Mouse (Mus musculus): ENCODE measurements around the gene Zfp423. TPM values are rescaled to one million over a fixed set of nuclear protein-coding genes. Genes with fewer than 3 reads are reported as not detected.

Gene Zfp423
- polyA plus RNA-seq, 1 experiment from 2014 or later, result 33.4 TPM

GRCm38 (mm10) chr8:87832381-87833325 lies 126.7 kb downstream of the Zfp423 start:
- no peaks in the 10 kb centered on the region for H3K36me3 ChIP-seq
- H3K27ac ChIP-seq (replicated peaks), result peak overlapping the region; percentile 75
- no peak for ATAC-seq (ENCODE audit: low FRiP score, low read depth)
- no peaks in the 10 kb centered on the region for H3K9me3 ChIP-seq
- H3K4me3 ChIP-seq, result no peak overlapping the region
- peak overlapping the region; percentile 27; the same call in 1 of the 2 replicates for H3K4me2 ChIP-seq
- H3K27me3 ChIP-seq, result no peaks in the 10 kb centered on the region
- H3K4me1 ChIP-seq (replicated peaks), result peaks cover 76% of the 10 kb centered on the region
- WGBS, result 17% methylated on average over 23 of the region's 23 CpGs
- no peak overlapping the region for H3K9ac ChIP-seq

GRCm38 (mm10) chr8:87831567-87831966 lies 127.8 kb downstream of the Zfp423 start:
- no peak overlapping the region for H3K4me3 ChIP-seq
- peak overlapping the region; percentile 52 for H3K27ac ChIP-seq (replicated peaks)
- 13% methylated on average over 5 of the region's 5 CpGs for WGBS
- H3K4me2 ChIP-seq, result no peak overlapping the region
- peak; percentile 16; the same call in 1 of the 2 replicates for ATAC-seq (ENCODE audit: low FRiP score, low read depth)
- no peaks in the 10 kb centered on the region for H3K36me3 ChIP-seq
- H3K9ac ChIP-seq, result no peak overlapping the region
- H3K9me3 ChIP-seq, result no peaks in the 10 kb centered on the region
- peaks cover 65% of the 10 kb centered on the region for H3K4me1 ChIP-seq (replicated peaks)
- H3K27me3 ChIP-seq, result no peaks in the 10 kb centered on the region

- no peak overlapping the region for H3K4me2 ChIP-seq
- peaks cover 65% of the 10 kb centered on the region for H3K4me1 ChIP-seq (replicated peaks)
- peak overlapping the region; percentile 52 for H3K27ac ChIP-seq (replicated peaks)
- no peak overlapping the region for H3K4me3 ChIP-seq
- H3K9ac ChIP-seq, result no peak overlapping the region
- no peaks in the 10 kb centered on the region for H3K9me3 ChIP-seq
- H3K36me3 ChIP-seq, result no peaks in the 10 kb centered on the region
- H3K27me3 ChIP-seq, result no peaks in the 10 kb centered on the region
- 9% methylated on average over 9 of the region's 9 CpGs for WGBS
- no peak for ATAC-seq (ENCODE audit: low FRiP score, low read depth)
These were observed 128.3 kb downstream of the Zfp423 start for GRCm38 (mm10) chr8:87831116-87831515.

- Histone ChIP-seq H3K4me2 (no peak overlapping the region), H3K9me3 (no peaks in the 10 kb centered on the region), H3K4me3 (no peak overlapping the region), H3K27ac (replicated peaks) (no peak overlapping the region), H3K9ac (no peak overlapping the region), H3K27me3 (no peaks in the 10 kb centered on the region), H3K4me1 (replicated peaks) (peaks cover 57% of the 10 kb centered on the region), H3K36me3 (no peaks in the 10 kb centered on the region)
- ATAC-seq (ENCODE audit: low FRiP score, low read depth), result no peak
- WGBS, result 19% methylated on average over 6 of the region's 6 CpGs
These were observed 129.2 kb downstream of the Zfp423 start for GRCm38 (mm10) chr8:87830200-87830599.

GRCm38 (mm10) chr8:87826013-87826660 lies 133.3 kb downstream of the Zfp423 start:
- Histone ChIP-seq H3K27ac (replicated peaks) (no peak overlapping the region), H3K9ac (no peak overlapping the region), H3K27me3 (no peaks in the 10 kb centered on the region), H3K4me2 (no peak overlapping the region), H3K9me3 (no peaks in the 10 kb centered on the region), H3K4me3 (no peak overlapping the region), H3K4me1 (replicated peaks) (peaks cover 38% of the 10 kb centered on the region), H3K36me3 (no peaks in the 10 kb centered on the region)
- 70% methylated on average over 9 of the region's 9 CpGs for WGBS
- no peak for ATAC-seq (ENCODE audit: low FRiP score, low read depth)

- Histone ChIP-seq H3K4me2 (no peak overlapping the region), H3K4me3 (no peak overlapping the region), H3K27me3 (no peaks in the 10 kb centered on the region), H3K9ac (no peak overlapping the region), H3K4me1 (replicated peaks) (peaks cover 28% of the 10 kb centered on the region), H3K9me3 (no peaks in the 10 kb centered on the region), H3K36me3 (no peaks in the 10 kb centered on the region), H3K27ac (replicated peaks) (no peak overlapping the region; the same call in 1 of the 2 replicates)
- 8% methylated on average over 7 of the region's 7 CpGs for WGBS
- ATAC-seq (ENCODE audit: low FRiP score, low read depth), result no peak
These were observed 136.2 kb downstream of the Zfp423 start for GRCm38 (mm10) chr8:87823172-87823571.

GRCm38 (mm10) chr8:87822690-87823089 lies 136.7 kb downstream of the Zfp423 start:
- Histone ChIP-seq H3K27ac (replicated peaks) (no peak overlapping the region; the same call in 1 of the 2 replicates), H3K4me1 (replicated peaks) (peaks cover 28% of the 10 kb centered on the region), H3K9me3 (no peaks in the 10 kb centered on the region), H3K4me2 (no peak overlapping the region), H3K36me3 (no peaks in the 10 kb centered on the region), H3K4me3 (no peak overlapping the region), H3K9ac (no peak overlapping the region), H3K27me3 (no peaks in the 10 kb centered on the region)
- 17% methylated on average over 12 of the region's 12 CpGs for WGBS
- ATAC-seq (ENCODE audit: low FRiP score, low read depth), result no peak

GRCm38 (mm10) chr8:87822175-87822574 lies 137.2 kb downstream of the Zfp423 start:
- Histone ChIP-seq H3K4me1 (replicated peaks) (peaks cover 28% of the 10 kb centered on the region), H3K9me3 (no peaks in the 10 kb centered on the region), H3K9ac (no peak overlapping the region), H3K27me3 (no peaks in the 10 kb centered on the region), H3K4me3 (no peak overlapping the region), H3K27ac (replicated peaks) (0 out of 2 replicates have a peak overlapping the region, but pooled peaks have one; percentile 30), H3K4me2 (no peak overlapping the region), H3K36me3 (no peaks in the 10 kb centered on the region)
- ATAC-seq (ENCODE audit: low FRiP score, low read depth), result no peak
- WGBS, result 42% methylated on average over 11 of the region's 11 CpGs

GRCm38 (mm10) chr8:87821655-87822054 lies 137.7 kb downstream of the Zfp423 start:
- Histone ChIP-seq H3K27me3 (no peaks in the 10 kb centered on the region), H3K4me3 (no peak overlapping the region), H3K9ac (no peak overlapping the region), H3K27ac (replicated peaks) (0 out of 2 replicates have a peak overlapping the region, but pooled peaks have one; percentile 30), H3K36me3 (no peaks in the 10 kb centered on the region), H3K9me3 (no peaks in the 10 kb centered on the region), H3K4me2 (no peak overlapping the region), H3K4me1 (replicated peaks) (peaks cover 28% of the 10 kb centered on the region)
- peak; percentile 25; the same call in 1 of the 2 replicates for ATAC-seq (ENCODE audit: low FRiP score, low read depth)
- 63% methylated on average over 2 of the region's 2 CpGs for WGBS

GRCm38 (mm10) chr8:87819263-87819662 lies 140.1 kb downstream of the Zfp423 start:
- peaks cover 28% of the 10 kb centered on the region for H3K4me1 ChIP-seq (replicated peaks)
- H3K27ac ChIP-seq (replicated peaks), result no peak overlapping the region
- no peaks in the 10 kb centered on the region for H3K36me3 ChIP-seq
- H3K27me3 ChIP-seq, result no peaks in the 10 kb centered on the region
- no peak overlapping the region for H3K4me2 ChIP-seq
- ATAC-seq (ENCODE audit: low FRiP score, low read depth), result no peak
- no peaks in the 10 kb centered on the region for H3K9me3 ChIP-seq
- 87% methylated on average over 3 of the region's 3 CpGs for WGBS
- H3K9ac ChIP-seq, result no peak overlapping the region
- H3K4me3 ChIP-seq, result no peak overlapping the region

GRCm38 (mm10) chr8:87818506-87818905 lies 140.9 kb downstream of the Zfp423 start:
- no peak overlapping the region for H3K27ac ChIP-seq (replicated peaks)
- ATAC-seq (ENCODE audit: low FRiP score, low read depth), result no peak
- H3K9ac ChIP-seq, result no peak overlapping the region
- WGBS, result 80% methylated on average over 7 of the region's 7 CpGs
- H3K4me1 ChIP-seq (replicated peaks), result peaks cover 24% of the 10 kb centered on the region
- H3K4me3 ChIP-seq, result no peak overlapping the region
- H3K36me3 ChIP-seq, result no peaks in the 10 kb centered on the region
- H3K4me2 ChIP-seq, result no peak overlapping the region
- no peaks in the 10 kb centered on the region for H3K9me3 ChIP-seq
- H3K27me3 ChIP-seq, result no peaks in the 10 kb centered on the region

GRCm38 (mm10) chr8:87816141-87816540 lies 143.3 kb downstream of the Zfp423 start:
- Histone ChIP-seq H3K27me3 (no peaks in the 10 kb centered on the region), H3K36me3 (no peaks in the 10 kb centered on the region), H3K4me1 (replicated peaks) (peaks cover 27% of the 10 kb centered on the region), H3K4me2 (no peak overlapping the region), H3K9me3 (no peaks in the 10 kb centered on the region), H3K9ac (no peak overlapping the region), H3K27ac (replicated peaks) (no peak overlapping the region), H3K4me3 (no peak overlapping the region)
- ATAC-seq (ENCODE audit: low FRiP score, low read depth), result no peak
- 41% methylated on average over 5 of the region's 5 CpGs for WGBS

Data from hindbrain, embryonic 15.5 days (tissue).